Mouse (Mus musculus) kidney, postnatal 0 days (tissue): ENCODE results near the gene Tcirg1. TPM values are rescaled to one million over a fixed set of nuclear protein-coding genes. Genes with fewer than 3 reads are reported as not detected.

Experiments used
- ATAC-seq: fragments of 200-750 bp; cut with Nextera tagmentation; replicated peaks from 2 replicates; pipeline ENCODE4 v1.8.0; 2017; ENCODE audit warnings: low read depth, moderate number of reproducible peaks, moderate TSS enrichment, moderate library complexity; ENCODE audit not compliant: low FRiP score
- DNase-seq: peaks from one replicate; pipeline ENCODE4 v3.0.0-alpha.2; 2016; ENCODE audit warnings: low spot score
- H3K27ac ChIP-seq: fragments of 300-500 bp; sonication (generic); 2 replicates; pipeline ENCODE4 v1.5.1; 2014; ENCODE audit warnings: mild to moderate bottlenecking
- H3K27me3 ChIP-seq: fragments of 300-500 bp; sonication (generic); 2 replicates; pipeline ENCODE4 v1.6.1; 2014; ENCODE audit warnings: low read length, mixed read lengths; ENCODE audit not compliant: insufficient read depth
- H3K36me3 ChIP-seq: fragments of 300-500 bp; sonication (generic); 2 replicates; pipeline ENCODE4 v1.6.1; 2014; ENCODE audit warnings: low read length, mixed read lengths; ENCODE audit not compliant: insufficient read depth
- H3K4me1 ChIP-seq: fragments of 300-500 bp; sonication (generic); replicated peaks from 2 replicates; pipeline ENCODE4 v1.6.1; 2014; ENCODE audit warnings: antibody characterized with exemption, low read length, mixed read lengths; ENCODE audit not compliant: insufficient read depth
- H3K4me2 ChIP-seq: fragments of 300-500 bp; sonication (generic); 2 replicates; pipeline ENCODE4 v1.6.1; 2014; ENCODE audit warnings: mild to moderate bottlenecking, low read length, moderate library complexity, mixed read lengths
- H3K4me3 ChIP-seq: fragments of 300-500 bp; sonication (generic); replicated peaks from 2 replicates; pipeline ENCODE4 v1.5.1; 2014; ENCODE audit warnings: low read depth, low read length
- H3K9ac ChIP-seq: fragments of 300-500 bp; sonication (generic); 2 replicates; pipeline ENCODE4 v1.6.1; 2014; ENCODE audit warnings: low read depth, low read length
- H3K9me3 ChIP-seq: fragments of 300-500 bp; sonication (generic); replicated peaks from 2 replicates; pipeline ENCODE4 v1.6.1; 2016; ENCODE audit warnings: low read length, inconsistent platforms, mixed read lengths
- CTCF ChIP-seq: IDR thresholded peaks from 2 replicates; pipeline ENCODE4 v1.5.1; 2016; ENCODE audit warnings: antibody characterized with exemption, low read depth, mild to moderate bottlenecking, moderate library complexity
- WGBS: fragments of 180-500 bp; shearing (Covaris S2); extraction: QIAGEN DNeasy Blood & Tissue Kit; methylation state at CpG from one replicate; pipeline ENCODE4 v1.1.7; 2014; 5-methylcytosine and 5-hydroxymethylcytosine counted together
- polyA plus RNA-seq: library from polyadenylated mRNA; unstranded; fragments of >200 nt; fragmentation: Nextera tagmentation; extraction: Ambion mirVana; gene quantifications from 2 replicates; pipeline ENCODE4 v1.2.1, GENCODE M21; 2015

Tcirg1 gene
- polyA plus RNA-seq, 1 experiment from 2014 or later, result 33.0 TPM

- WGBS, result 82% methylated on average over 4 of the region's 4 CpGs
- ATAC-seq, result no peak
- no peak for DNase-seq
- Histone ChIP-seq H3K36me3 (peaks cover 11% of the 10 kb centered on the region), H3K9ac (no peak overlapping the region), H3K4me1 (no peaks in the 10 kb centered on the region), H3K4me3 (no peak overlapping the region), H3K27ac (no peak overlapping the region), H3K9me3 (no peaks in the 10 kb centered on the region), H3K27me3 (no peaks in the 10 kb centered on the region), H3K4me2 (no peak overlapping the region)
- no peak for TF ChIP-seq CTCF
These were observed 24.7 kb downstream of the Tcirg1 start for GRCm38 (mm10) chr19:3882214-3882613.

DNA sequence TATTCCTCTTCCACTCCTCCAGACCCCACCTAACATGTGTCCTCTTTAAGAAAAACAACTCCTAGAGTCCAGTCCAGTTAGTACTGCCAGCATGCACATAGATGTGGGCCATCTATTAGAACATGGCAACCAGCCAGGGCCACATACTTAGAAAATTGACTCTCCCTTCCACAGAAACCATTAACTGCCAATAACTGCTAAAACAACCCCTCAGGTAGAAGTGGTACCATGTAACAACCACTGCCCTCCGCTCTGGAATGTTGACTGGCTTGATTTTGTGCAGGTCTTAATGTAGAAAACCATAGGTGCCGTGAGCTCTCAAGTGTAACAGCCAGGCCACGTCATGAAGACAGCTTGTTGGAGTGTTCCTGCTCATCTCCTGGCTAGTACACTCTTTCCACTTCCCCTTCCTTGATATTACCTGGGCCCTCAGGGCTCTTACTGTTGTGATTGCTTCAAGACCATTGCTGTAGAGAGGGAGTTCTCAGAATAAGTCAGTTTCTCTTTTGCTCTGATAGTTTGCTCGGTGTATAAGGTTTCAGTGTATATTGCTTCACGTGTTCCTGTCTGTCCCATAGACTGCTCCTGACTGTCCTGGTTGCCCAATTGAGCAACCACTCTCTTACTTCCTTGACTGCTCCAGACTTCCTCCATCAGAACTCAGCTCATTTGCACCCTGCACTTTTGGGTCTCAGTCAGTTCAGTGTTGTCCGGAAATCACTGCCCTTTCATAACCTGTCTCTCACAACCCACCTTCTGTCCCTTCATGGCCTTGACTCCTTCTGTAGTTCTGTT is 26.7 kb downstream of the Tcirg1 start:
- ATAC-seq (peak; percentile 46; the same call in 1 of the 2 replicates), DNase-seq (no peak)
- Histone ChIP-seq H3K4me1 (no peaks in the 10 kb centered on the region), H3K9me3 (no peaks in the 10 kb centered on the region), H3K27ac (no peak overlapping the region), H3K27me3 (no peaks in the 10 kb centered on the region), H3K36me3 (0 out of 2 replicates have a peak, but pooled peaks cover 5% of the 10 kb centered on the region), H3K9ac (no peak overlapping the region), H3K4me3 (no peak overlapping the region), H3K4me2 (no peak overlapping the region)
- 73% methylated on average over 6 of the region's 6 CpGs for WGBS
- TF ChIP-seq CTCF, result no peak

GRCm38 (mm10) chr19:3875045-3875444 is 31.9 kb downstream of the Tcirg1 start:
- no peak for TF ChIP-seq CTCF
- Histone ChIP-seq H3K9ac (no peak overlapping the region), H3K4me3 (no peak overlapping the region), H3K27ac (no peak overlapping the region), H3K4me2 (no peak overlapping the region), H3K9me3 (no peaks in the 10 kb centered on the region), H3K36me3 (0 out of 2 replicates have a peak, but pooled peaks cover 2% of the 10 kb centered on the region), H3K4me1 (no peaks in the 10 kb centered on the region), H3K27me3 (no peaks in the 10 kb centered on the region)
- no peak for DNase-seq
- 81% methylated on average over 7 of the region's 7 CpGs for WGBS
- ATAC-seq, result no peak

DNA sequence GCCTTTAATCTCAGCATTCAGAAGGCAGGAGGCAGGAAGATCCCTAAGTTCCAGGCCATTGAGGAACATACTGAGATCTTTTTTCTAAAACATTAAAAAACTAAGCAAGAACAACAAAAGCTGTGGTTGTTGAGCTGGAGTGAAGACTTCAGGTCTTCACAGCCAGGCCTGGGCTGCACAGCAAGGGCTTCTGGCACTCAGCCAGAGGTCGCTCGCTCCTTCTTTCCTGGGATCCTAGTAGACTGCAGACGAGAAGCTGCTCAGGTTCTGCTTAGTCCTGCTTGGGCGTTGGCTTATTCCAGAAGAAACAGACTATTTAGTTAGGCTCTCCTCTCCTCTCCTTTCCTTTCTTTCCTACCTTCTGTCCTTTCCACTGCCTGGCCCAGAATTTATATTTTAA is 34.6 kb downstream of the Tcirg1 start:
- 57% methylated on average over 4 of the region's 4 CpGs for WGBS
- Histone ChIP-seq H3K27ac (no peak overlapping the region), H3K9me3 (no peaks in the 10 kb centered on the region), H3K4me2 (no peak overlapping the region), H3K36me3 (0 out of 2 replicates have a peak, but pooled peaks cover 2% of the 10 kb centered on the region), H3K9ac (no peak overlapping the region), H3K27me3 (no peaks in the 10 kb centered on the region), H3K4me3 (no peak overlapping the region), H3K4me1 (no peaks in the 10 kb centered on the region)
- no peak for ATAC-seq
- TF ChIP-seq CTCF, result no peak
- peak; percentile 21 for DNase-seq

- no peak overlapping the region for H3K27ac ChIP-seq
- no peaks in the 10 kb centered on the region for H3K4me1 ChIP-seq
- no peak overlapping the region for H3K4me2 ChIP-seq
- DNase-seq, result no peak
- ATAC-seq, result no peak
- H3K9ac ChIP-seq, result no peak overlapping the region
- no peaks in the 10 kb centered on the region for H3K27me3 ChIP-seq
- TF ChIP-seq CTCF, result no peak
- 0 out of 2 replicates have a peak, but pooled peaks cover 2% of the 10 kb centered on the region for H3K36me3 ChIP-seq
- no peak overlapping the region for H3K4me3 ChIP-seq
- no peaks in the 10 kb centered on the region for H3K9me3 ChIP-seq
These were observed 35.5 kb downstream of the Tcirg1 start for GRCm38 (mm10) chr19:3871468-3871867.

GRCm38 (mm10) chr19:3868290-3868689 is 38.6 kb downstream of the Tcirg1 start:
- ATAC-seq (no peak), DNase-seq (no peak)
- Histone ChIP-seq H3K4me1 (no peaks in the 10 kb centered on the region), H3K36me3 (peaks cover 6% of the 10 kb centered on the region; the same call in 1 of the 2 replicates), H3K27ac (no peak overlapping the region), H3K9me3 (no peaks in the 10 kb centered on the region), H3K9ac (no peak overlapping the region), H3K4me2 (no peak overlapping the region), H3K27me3 (no peaks in the 10 kb centered on the region), H3K4me3 (no peak overlapping the region)
- 71% methylated on average over 1 of the region's 1 CpGs for WGBS
- TF ChIP-seq CTCF, result no peak

DNA sequence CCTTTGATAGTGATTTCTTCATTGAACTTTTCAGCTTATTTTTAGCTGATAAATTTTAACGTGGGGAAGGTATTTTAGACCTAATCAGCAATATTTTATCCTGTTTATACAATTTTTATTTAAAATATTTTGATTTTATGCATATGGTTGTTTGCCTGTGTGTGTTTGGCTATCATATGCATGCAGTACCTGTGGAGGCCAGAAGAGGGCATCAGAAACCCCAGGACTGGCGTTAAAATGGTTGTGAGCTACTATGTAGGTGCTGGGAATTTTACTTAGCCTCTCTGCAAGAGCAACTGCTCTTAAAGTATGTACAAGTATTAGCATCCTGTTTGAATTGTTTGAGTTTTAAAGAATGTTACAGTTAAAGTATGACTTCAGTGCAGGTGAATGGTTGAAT is 42.0 kb downstream of the Tcirg1 start:
- Histone ChIP-seq H3K27me3 (no peaks in the 10 kb centered on the region), H3K27ac (no peak overlapping the region), H3K36me3 (peaks cover 6% of the 10 kb centered on the region; the same call in 1 of the 2 replicates), H3K4me3 (no peak overlapping the region), H3K4me1 (no peaks in the 10 kb centered on the region), H3K4me2 (no peak overlapping the region), H3K9me3 (no peaks in the 10 kb centered on the region), H3K9ac (no peak overlapping the region)
- ATAC-seq (no peak), DNase-seq (no peak)
- 91% methylated on average over 2 of the region's 2 CpGs for WGBS
- peak; percentile 45 for TF ChIP-seq CTCF
